Mouse (Mus musculus): Measurements from ENCODE around the gene Mras. TPM values are rescaled to one million over a fixed set of nuclear protein-coding genes. Genes with fewer than 3 reads are reported as not detected.

Gene Mras
- polyA plus RNA-seq, 1 experiment from 2014 or later, result 8.3 TPM

- no peak for ATAC-seq (ENCODE audit: insufficient number of reproducible peaks, insufficient read depth, low FRiP score, low read depth)
- no peak overlapping the region for H3K9ac ChIP-seq (replicated peaks; ENCODE audit: low read depth, low read length)
- no peaks in the 10 kb centered on the region for H3K4me1 ChIP-seq (ENCODE audit: control insufficient read depth, insufficient read depth, low read length)
- no peak overlapping the region for H3K4me2 ChIP-seq (replicated peaks; ENCODE audit: low read depth, low read length)
- no peaks in the 10 kb centered on the region for H3K27me3 ChIP-seq (ENCODE audit: control insufficient read depth, insufficient read depth, low read length)
- no peak overlapping the region for H3K27ac ChIP-seq (ENCODE audit: low read length)
- 95% methylated on average over 8 of the region's 8 CpGs for WGBS
- H3K4me3 ChIP-seq (ENCODE audit: low read depth, low read length), result no peak overlapping the region
- no peaks in the 10 kb centered on the region for H3K9me3 ChIP-seq (ENCODE audit: control insufficient read depth, low read depth, low read length)
- H3K36me3 ChIP-seq (ENCODE audit: control insufficient read depth, insufficient read depth, low read length), result no peaks in the 10 kb centered on the region; the same call in none of the 2 replicates
Measured at GRCm38 (mm10) chr9:99393146-99393545, 44.0 kb downstream of the Mras start.

DNA sequence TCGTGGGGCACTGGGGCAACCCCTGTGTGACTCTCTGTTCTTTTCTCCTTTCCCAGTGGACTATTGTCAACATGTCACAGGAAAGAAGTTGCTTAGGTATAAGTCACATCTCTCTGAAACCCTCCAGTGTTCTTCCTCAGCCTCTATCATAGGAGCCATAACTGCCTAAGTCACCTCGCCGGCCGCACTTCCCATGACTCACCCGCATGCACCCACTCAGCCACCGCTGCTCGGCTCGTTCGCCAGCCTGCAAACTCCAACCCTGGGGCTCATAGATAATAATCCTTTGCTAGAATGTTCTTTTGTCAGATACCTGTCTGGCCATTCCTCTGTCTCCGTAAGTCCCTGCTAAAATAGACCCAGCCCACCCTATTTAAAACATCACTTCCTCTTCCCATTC, 45.6 kb downstream of the Mras start:
- Histone ChIP-seq H3K4me1 (ENCODE audit: control insufficient read depth, insufficient read depth, low read length) (no peaks in the 10 kb centered on the region), H3K4me2 (replicated peaks; ENCODE audit: low read depth, low read length) (no peak overlapping the region), H3K9ac (replicated peaks; ENCODE audit: low read depth, low read length) (no peak overlapping the region), H3K36me3 (ENCODE audit: control insufficient read depth, insufficient read depth, low read length) (no peaks in the 10 kb centered on the region; the same call in none of the 2 replicates), H3K4me3 (ENCODE audit: low read depth, low read length) (no peak overlapping the region), H3K27me3 (ENCODE audit: control insufficient read depth, insufficient read depth, low read length) (no peaks in the 10 kb centered on the region), H3K27ac (ENCODE audit: low read length) (no peak overlapping the region), H3K9me3 (ENCODE audit: control insufficient read depth, low read depth, low read length) (no peaks in the 10 kb centered on the region)
- 89% methylated on average over 10 of the region's 10 CpGs for WGBS
- ATAC-seq (ENCODE audit: insufficient number of reproducible peaks, insufficient read depth, low FRiP score, low read depth), result no peak

DNA sequence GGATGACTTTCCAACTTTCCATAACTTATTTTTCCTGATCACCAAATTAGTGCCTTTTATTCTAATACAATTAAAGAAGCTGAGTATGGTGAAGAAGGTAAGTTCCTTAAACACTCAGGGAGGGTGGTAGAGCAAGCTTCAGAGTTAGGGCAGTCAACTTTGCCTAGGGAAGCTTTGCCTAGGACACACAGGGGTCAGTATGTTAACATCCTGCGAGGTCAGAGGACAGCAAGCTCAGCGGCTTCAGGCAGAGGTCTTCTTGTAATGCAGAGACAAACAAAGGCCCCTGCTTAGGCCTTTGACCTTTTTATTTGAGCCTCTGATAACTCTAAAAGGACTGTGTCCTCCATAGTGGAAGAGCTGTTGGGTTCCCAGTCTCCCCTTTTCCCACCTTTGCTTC, 46.5 kb downstream of the Mras start:
- WGBS, result 35% methylated on average over 2 of the region's 2 CpGs
- Histone ChIP-seq H3K36me3 (ENCODE audit: control insufficient read depth, insufficient read depth, low read length) (no peaks in the 10 kb centered on the region; the same call in none of the 2 replicates), H3K4me3 (ENCODE audit: low read depth, low read length) (no peak overlapping the region), H3K4me1 (ENCODE audit: control insufficient read depth, insufficient read depth, low read length) (no peaks in the 10 kb centered on the region), H3K4me2 (replicated peaks; ENCODE audit: low read depth, low read length) (no peak overlapping the region), H3K27ac (ENCODE audit: low read length) (no peak overlapping the region), H3K9me3 (ENCODE audit: control insufficient read depth, low read depth, low read length) (no peaks in the 10 kb centered on the region), H3K27me3 (ENCODE audit: control insufficient read depth, insufficient read depth, low read length) (no peaks in the 10 kb centered on the region), H3K9ac (replicated peaks; ENCODE audit: low read depth, low read length) (no peak overlapping the region)
- no peak for ATAC-seq (ENCODE audit: insufficient number of reproducible peaks, insufficient read depth, low FRiP score, low read depth)

GRCm38 (mm10) chr9:99390201-99390600, 47.0 kb downstream of the Mras start:
- Histone ChIP-seq H3K27me3 (ENCODE audit: control insufficient read depth, insufficient read depth, low read length) (no peaks in the 10 kb centered on the region), H3K9me3 (ENCODE audit: control insufficient read depth, low read depth, low read length) (no peaks in the 10 kb centered on the region), H3K27ac (ENCODE audit: low read length) (no peak overlapping the region), H3K9ac (replicated peaks; ENCODE audit: low read depth, low read length) (no peak overlapping the region), H3K4me3 (ENCODE audit: low read depth, low read length) (no peak overlapping the region), H3K4me2 (replicated peaks; ENCODE audit: low read depth, low read length) (no peak overlapping the region), H3K4me1 (ENCODE audit: control insufficient read depth, insufficient read depth, low read length) (no peaks in the 10 kb centered on the region), H3K36me3 (ENCODE audit: control insufficient read depth, insufficient read depth, low read length) (no peaks in the 10 kb centered on the region; the same call in none of the 2 replicates)
- WGBS, result 58% methylated on average over 5 of the region's 5 CpGs
- peak; percentile 43; the same call in 1 of the 2 replicates for ATAC-seq (ENCODE audit: insufficient number of reproducible peaks, insufficient read depth, low FRiP score, low read depth)

DNA sequence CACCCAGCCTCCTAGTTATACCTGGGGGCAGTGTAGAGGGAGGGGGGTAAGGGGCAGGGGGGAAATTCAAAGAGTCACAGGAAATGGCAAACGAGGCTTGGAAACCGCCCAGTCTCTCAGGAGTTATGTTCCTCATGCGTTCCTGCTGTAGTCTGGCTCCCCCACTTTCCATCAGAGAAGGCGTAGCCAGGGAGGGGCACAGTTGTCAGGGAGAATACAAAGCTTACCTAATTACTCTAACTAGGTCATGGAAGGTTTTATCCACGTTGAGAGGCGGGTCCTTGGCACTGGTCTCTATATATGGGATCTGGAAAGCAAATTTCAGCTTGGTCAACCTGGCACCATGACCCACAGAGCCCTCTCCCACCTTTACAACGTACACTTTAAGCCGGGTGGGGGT, 47.7 kb downstream of the Mras start:
- no peak overlapping the region for H3K27ac ChIP-seq (ENCODE audit: low read length)
- H3K4me3 ChIP-seq (ENCODE audit: low read depth, low read length), result no peak overlapping the region
- no peaks in the 10 kb centered on the region for H3K9me3 ChIP-seq (ENCODE audit: control insufficient read depth, low read depth, low read length)
- ATAC-seq (ENCODE audit: insufficient number of reproducible peaks, insufficient read depth, low FRiP score, low read depth), result no peak
- no peaks in the 10 kb centered on the region for H3K4me1 ChIP-seq (ENCODE audit: control insufficient read depth, insufficient read depth, low read length)
- no peaks in the 10 kb centered on the region; the same call in none of the 2 replicates for H3K36me3 ChIP-seq (ENCODE audit: control insufficient read depth, insufficient read depth, low read length)
- no peak overlapping the region for H3K4me2 ChIP-seq (replicated peaks; ENCODE audit: low read depth, low read length)
- H3K27me3 ChIP-seq (ENCODE audit: control insufficient read depth, insufficient read depth, low read length), result no peaks in the 10 kb centered on the region
- WGBS, result 72% methylated on average over 8 of the region's 8 CpGs
- no peak overlapping the region for H3K9ac ChIP-seq (replicated peaks; ENCODE audit: low read depth, low read length)

GRCm38 (mm10) chr9:99388856-99389255, 48.3 kb downstream of the Mras start:
- 71% methylated on average over 9 of the region's 9 CpGs for WGBS
- H3K9me3 ChIP-seq (ENCODE audit: control insufficient read depth, low read depth, low read length), result no peaks in the 10 kb centered on the region
- H3K27ac ChIP-seq (ENCODE audit: low read length), result no peak overlapping the region
- H3K4me1 ChIP-seq (ENCODE audit: control insufficient read depth, insufficient read depth, low read length), result no peaks in the 10 kb centered on the region
- no peak overlapping the region for H3K4me2 ChIP-seq (replicated peaks; ENCODE audit: low read depth, low read length)
- no peak for ATAC-seq (ENCODE audit: insufficient number of reproducible peaks, insufficient read depth, low FRiP score, low read depth)
- no peaks in the 10 kb centered on the region for H3K27me3 ChIP-seq (ENCODE audit: control insufficient read depth, insufficient read depth, low read length)
- H3K4me3 ChIP-seq (ENCODE audit: low read depth, low read length), result no peak overlapping the region
- no peak overlapping the region for H3K9ac ChIP-seq (replicated peaks; ENCODE audit: low read depth, low read length)
- H3K36me3 ChIP-seq (ENCODE audit: control insufficient read depth, insufficient read depth, low read length), result no peaks in the 10 kb centered on the region; the same call in none of the 2 replicates

- no peak for ATAC-seq (ENCODE audit: insufficient number of reproducible peaks, insufficient read depth, low FRiP score, low read depth)
- Histone ChIP-seq H3K9me3 (ENCODE audit: control insufficient read depth, low read depth, low read length) (no peaks in the 10 kb centered on the region), H3K27ac (ENCODE audit: low read length) (no peak overlapping the region), H3K27me3 (ENCODE audit: control insufficient read depth, insufficient read depth, low read length) (no peaks in the 10 kb centered on the region), H3K4me2 (replicated peaks; ENCODE audit: low read depth, low read length) (no peak overlapping the region), H3K4me1 (ENCODE audit: control insufficient read depth, insufficient read depth, low read length) (no peaks in the 10 kb centered on the region), H3K36me3 (ENCODE audit: control insufficient read depth, insufficient read depth, low read length) (no peaks in the 10 kb centered on the region; the same call in none of the 2 replicates), H3K4me3 (ENCODE audit: low read depth, low read length) (no peak overlapping the region), H3K9ac (replicated peaks; ENCODE audit: low read depth, low read length) (no peak overlapping the region)
- WGBS, result 73% methylated on average over 5 of the region's 5 CpGs
Measured at GRCm38 (mm10) chr9:99388078-99388477, 49.1 kb downstream of the Mras start.

GRCm38 (mm10) chr9:99382556-99382955, 54.6 kb downstream of the Mras start:
- Histone ChIP-seq H3K9ac (replicated peaks; ENCODE audit: low read depth, low read length) (no peak overlapping the region), H3K27me3 (ENCODE audit: control insufficient read depth, insufficient read depth, low read length) (no peaks in the 10 kb centered on the region), H3K36me3 (ENCODE audit: control insufficient read depth, insufficient read depth, low read length) (no peaks in the 10 kb centered on the region), H3K4me2 (replicated peaks; ENCODE audit: low read depth, low read length) (no peak overlapping the region), H3K27ac (ENCODE audit: low read length) (no peak overlapping the region), H3K9me3 (ENCODE audit: control insufficient read depth, low read depth, low read length) (no peaks in the 10 kb centered on the region), H3K4me3 (ENCODE audit: low read depth, low read length) (no peak overlapping the region), H3K4me1 (ENCODE audit: control insufficient read depth, insufficient read depth, low read length) (no peaks in the 10 kb centered on the region)
- 70% methylated on average over 9 of the region's 9 CpGs for WGBS
- no peak for ATAC-seq (ENCODE audit: insufficient number of reproducible peaks, insufficient read depth, low FRiP score, low read depth)

DNA sequence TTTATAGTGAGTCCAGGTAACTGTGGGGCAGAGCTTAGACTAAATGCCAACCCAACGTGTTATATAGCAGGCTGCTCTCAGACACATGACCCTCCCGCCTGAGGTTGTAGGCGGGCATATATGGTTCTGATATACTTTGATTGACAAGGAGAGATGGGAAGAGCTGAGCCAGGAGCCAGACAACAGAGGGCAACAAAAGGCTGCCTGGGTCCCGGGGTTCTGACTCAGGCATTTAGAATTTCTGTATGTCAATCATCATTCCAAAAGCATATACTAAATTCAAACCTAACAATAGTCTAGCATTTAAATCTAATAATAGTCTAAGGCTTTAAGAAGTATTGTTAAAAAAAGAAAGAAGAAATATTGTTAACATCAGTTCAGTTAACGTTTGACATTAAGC, 58.0 kb downstream of the Mras start:
- Histone ChIP-seq H3K36me3 (ENCODE audit: control insufficient read depth, insufficient read depth, low read length) (no peaks in the 10 kb centered on the region), H3K4me1 (ENCODE audit: control insufficient read depth, insufficient read depth, low read length) (no peaks in the 10 kb centered on the region), H3K27me3 (ENCODE audit: control insufficient read depth, insufficient read depth, low read length) (no peaks in the 10 kb centered on the region), H3K4me2 (replicated peaks; ENCODE audit: low read depth, low read length) (no peak overlapping the region), H3K27ac (ENCODE audit: low read length) (no peak overlapping the region), H3K4me3 (ENCODE audit: low read depth, low read length) (no peak overlapping the region), H3K9me3 (ENCODE audit: control insufficient read depth, low read depth, low read length) (no peaks in the 10 kb centered on the region), H3K9ac (replicated peaks; ENCODE audit: low read depth, low read length) (no peak overlapping the region)
- no peak for ATAC-seq (ENCODE audit: insufficient number of reproducible peaks, insufficient read depth, low FRiP score, low read depth)
- 60% methylated on average over 5 of the region's 5 CpGs for WGBS

All from stomach, embryonic 14.5 days (tissue).